Mouse (Mus musculus) embryonic fibroblast, embryonic 13.5 days (primary cell): Measurements from ENCODE around the gene Lats1.

Experiments used
- CTCF ChIP-seq: IDR thresholded peaks from 2 replicates; pipeline ENCODE4 v1.5.1; 2011; ENCODE audit warnings: mild to moderate bottlenecking, control low read depth, low read length, moderate library complexity, borderline replicate concordance; ENCODE audit not compliant: insufficient read depth
- POLR2A ChIP-seq: IDR thresholded peaks from 2 replicates; pipeline ENCODE4 v1.6.1; 2011; ENCODE audit warnings: low read depth, mild to moderate bottlenecking, control low read depth, low read length, moderate library complexity

DNA sequence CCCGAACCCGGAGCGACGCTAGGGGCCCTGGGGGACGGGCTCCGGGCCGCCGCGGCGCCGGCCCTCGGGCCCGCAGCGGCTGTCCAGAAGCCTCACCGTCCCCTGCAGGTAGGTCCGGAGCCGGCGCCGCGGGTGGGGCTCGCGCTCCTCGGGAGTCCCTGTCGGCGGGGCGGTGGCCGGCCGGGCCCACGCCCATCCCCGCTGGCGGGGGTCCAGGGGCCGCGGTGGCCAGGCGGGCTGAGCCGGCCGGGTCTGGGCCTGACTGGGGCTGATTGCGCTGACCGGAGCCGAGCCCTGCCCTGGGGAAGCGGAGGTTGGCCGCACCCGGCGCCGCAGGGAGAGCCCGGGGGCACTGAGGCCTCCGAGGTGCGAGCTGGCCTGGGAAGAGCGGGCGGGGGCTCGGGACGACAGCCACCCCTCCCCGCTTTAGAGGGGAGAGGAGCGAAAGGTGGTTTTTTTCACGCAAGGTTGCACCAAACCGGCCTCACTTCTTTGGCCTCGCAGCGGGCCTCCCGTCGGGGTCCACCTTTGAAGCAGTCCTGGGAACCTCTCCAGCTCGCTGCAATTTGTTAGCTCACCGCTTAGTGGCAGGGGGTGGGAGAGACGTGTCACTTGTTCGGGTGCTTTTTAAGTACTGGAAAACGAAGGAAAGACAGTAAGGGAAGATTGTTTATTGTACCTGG lies 470 bp downstream of the Lats1 start:
- TF ChIP-seq CTCF (no peak), POLR2A (peak; percentile 46)
